Comparison of ENCODE assay signal across 15 mouse cellular contexts in the genomic region with DNA sequence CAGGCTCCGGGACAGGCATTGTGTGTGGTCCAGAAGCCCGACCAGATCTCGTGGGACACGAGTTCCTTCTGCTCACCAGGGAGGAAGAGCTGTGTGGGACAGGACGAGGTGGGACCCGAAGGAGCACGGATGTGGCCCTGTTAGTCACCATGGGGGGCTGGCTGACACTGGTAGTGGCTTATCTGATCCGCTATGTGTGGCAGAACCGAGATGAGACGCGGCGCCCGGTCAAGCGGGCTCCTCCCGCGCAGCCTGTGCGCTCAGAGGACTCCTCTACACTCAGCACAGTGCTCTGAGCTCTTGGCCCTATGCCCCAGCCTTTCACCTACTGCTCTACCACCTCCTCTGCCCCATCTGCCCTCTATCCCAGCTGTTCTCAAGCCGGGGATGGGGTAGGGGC. TPM values are rescaled to one million over a fixed set of nuclear protein-coding genes. Genes with fewer than 3 reads are reported as not detected.
A peak's percentile ranks its signal among the peaks of the same experiment; 100 is the strongest.
DNase-seq lines count a peak whose midpoint lies in the region; ATAC-seq and TF ChIP-seq lines count a peak whose summit lies in the region.
"Had no signal": no experiment of that assay in that cellular context is flagged by ENCODE, and none has a peak within 500 bp of the region (broad histone marks: within the 10 kb centered on the region; RNA-seq: fewer than 3 reads in every experiment).

No protein-coding gene starts in this region.

- no peak overlapping the region for H3K9ac ChIP-seq in intestine, postnatal 0 days (ENCODE audit: low read depth, low read length)
- H3K9ac ChIP-seq in intestine, embryonic 15.5 days, result no peak overlapping the region
- no peak overlapping the region for H3K9ac ChIP-seq in kidney, embryonic 14.5 days (ENCODE audit: low read depth, low read length)

- no peak overlapping the region for H3K27ac ChIP-seq in intestine, postnatal 0 days (ENCODE audit: low read depth, low read length)
- H3K27ac ChIP-seq in intestine, embryonic 15.5 days, result no peak overlapping the region
- H3K27ac ChIP-seq in limb, embryonic 10.5 days, result no peak overlapping the region
- no peak overlapping the region for H3K27ac ChIP-seq in kidney, embryonic 14.5 days (ENCODE audit: low read depth, low read length)
- H3K27ac ChIP-seq: macrophage had no signal

- H3K4me1 ChIP-seq in intestine, postnatal 0 days (replicated peaks; ENCODE audit: control insufficient read depth, insufficient read depth, low read length), result no peaks in the 10 kb centered on the region; the same call in 1 of the 2 replicates
- peaks cover 11% of the 10 kb centered on the region; the same call in 1 of the 2 replicates for H3K4me1 ChIP-seq in intestine, embryonic 15.5 days (replicated peaks)
- H3K4me1 ChIP-seq in limb, embryonic 10.5 days, result peaks cover 15% of the 10 kb centered on the region
- H3K4me1 ChIP-seq in kidney, embryonic 14.5 days (ENCODE audit: control insufficient read depth, insufficient read depth, low read length), result 0 out of 2 replicates have a peak, but pooled peaks cover 10% of the 10 kb centered on the region

- no peak overlapping the region for H3K4me3 ChIP-seq in intestine, postnatal 0 days (ENCODE audit: low read depth, low read length)
- H3K4me3 ChIP-seq in intestine, embryonic 15.5 days (replicated peaks), result no peak overlapping the region
- 0 out of 2 replicates have a peak overlapping the region, but pooled peaks have one; percentile 5 for H3K4me3 ChIP-seq in limb, embryonic 10.5 days
- H3K4me3 ChIP-seq in kidney, embryonic 14.5 days (ENCODE audit: low read length), result no peak overlapping the region

- WGBS in intestine, postnatal 0 days, result 40% methylated on average over 18 of the region's 18 CpGs
- 35% methylated on average over 18 of the region's 18 CpGs for WGBS in intestine, embryonic 15.5 days
- 41% methylated on average over 18 of the region's 18 CpGs for WGBS in limb, embryonic 10.5 days
- WGBS in kidney, embryonic 14.5 days, result 30% methylated on average over 18 of the region's 18 CpGs

- ATAC-seq in intestine, postnatal 0 days, result no peak
- no peak for ATAC-seq in intestine, embryonic 15.5 days
- ATAC-seq in kidney, embryonic 14.5 days (ENCODE audit: low FRiP score, low TSS enrichment), result no peak

- peaks cover 11% of the 10 kb centered on the region; the same call in 1 of the 2 replicates for H3K27me3 ChIP-seq in intestine, postnatal 0 days (replicated peaks; ENCODE audit: control insufficient read depth, insufficient read depth, low read length)
- peaks cover 12% of the 10 kb centered on the region for H3K27me3 ChIP-seq in intestine, embryonic 15.5 days (replicated peaks)
- H3K27me3 ChIP-seq in limb, embryonic 10.5 days (ENCODE audit: low read depth, poor library complexity, severe bottlenecking), result peaks cover 52% of the 10 kb centered on the region
- peaks cover 20% of the 10 kb centered on the region for H3K27me3 ChIP-seq in kidney, embryonic 14.5 days (ENCODE audit: control insufficient read depth, insufficient read depth, low read length)

- no peaks in the 10 kb centered on the region for H3K9me3 ChIP-seq in intestine, postnatal 0 days (ENCODE audit: control insufficient read depth)
- H3K9me3 ChIP-seq in intestine, embryonic 15.5 days, result no peaks in the 10 kb centered on the region
- no peaks in the 10 kb centered on the region for H3K9me3 ChIP-seq in limb, embryonic 10.5 days (replicated peaks)
- no peaks in the 10 kb centered on the region for H3K9me3 ChIP-seq in kidney, embryonic 14.5 days (ENCODE audit: control insufficient read depth, low read length)

- no peaks in the 10 kb centered on the region for H3K36me3 ChIP-seq in intestine, postnatal 0 days (ENCODE audit: control insufficient read depth, insufficient read depth)
- H3K36me3 ChIP-seq in intestine, embryonic 15.5 days, result no peaks in the 10 kb centered on the region
- no peaks in the 10 kb centered on the region for H3K36me3 ChIP-seq in limb, embryonic 10.5 days
- H3K36me3 ChIP-seq in kidney, embryonic 14.5 days (ENCODE audit: control insufficient read depth, insufficient read depth, low read length), result no peaks in the 10 kb centered on the region

- DNase-seq in heart, adult 11 months, result peak; percentile 91
- DNase-seq in heart, adult 8-10 months (ENCODE audit: low spot score), result no peak
- DNase-seq in ZHBTc4 (ENCODE audit: low read depth, low spot score), result peak; percentile 44
- no peak for DNase-seq in limb, embryonic 10.5 days (ENCODE audit: low spot score)
- no peak for DNase-seq in adrenal gland, postnatal 14 days
- DNase-seq: embryo, embryonic 11 days; kidney, postnatal 25 days; thymus, postnatal 4 days had no signal

- no peak for TF ChIP-seq CTCF in intestine, postnatal 0 days (IDR thresholded peaks at IDR 0.05; ENCODE audit: low read depth)

- H3K4me2 ChIP-seq in intestine, postnatal 0 days (replicated peaks; ENCODE audit: low read depth), result 0 out of 2 replicates have a peak overlapping the region, but pooled peaks have one; percentile 9
- H3K4me2 ChIP-seq in intestine, embryonic 15.5 days (replicated peaks), result no peak overlapping the region
- H3K4me2 ChIP-seq in kidney, embryonic 14.5 days (replicated peaks; ENCODE audit: low read depth, low read length), result no peak overlapping the region
- H3K4me2 ChIP-seq: liver, embryonic 11.5 days had no signal

RNA-seq across cellular contexts. Expression of gene Lrrc3c, which starts 1.2 kb away (rescaled TPM):
- total RNA-seq in heart, adult 8-10 months (2022), result not detected
- not detected in 2 replicates for polyA plus RNA-seq in intestine, postnatal 0 days (2015; fragmentation: Nextera tagmentation; extraction: Ambion mirVana)
- polyA plus RNA-seq in intestine, embryonic 15.5 days (2015; fragmentation: Nextera tagmentation; extraction: Ambion mirVana), result not detected in 2 replicates
- not detected in 2 replicates for polyA plus RNA-seq in limb, embryonic 10.5 days (2016; fragmentation: Nextera tagmentation; extraction: Ambion mirVana)
- not detected in 2 replicates for total RNA-seq in adrenal gland, postnatal 14 days (2021)
- not detected in 2 replicates for polyA plus RNA-seq in kidney, embryonic 14.5 days (2014; fragmentation: Nextera tagmentation; extraction: Ambion mirVana)
- polyA plus RNA-seq: brain, embryonic 14.5 days; gonadal fat pad, adult 2 months; liver, embryonic 11.5 days; macrophage had no signal

RNA-seq across cellular contexts. Expression of gene Ormdl3, which starts 12.1 kb away (rescaled TPM):
- 10 to 100 TPM; 39.7 to 46.4 (median 43.1) TPM for total RNA-seq in heart, adult 8-10 months (2022)
- polyA plus RNA-seq in intestine, postnatal 0 days (2015; fragmentation: Nextera tagmentation; extraction: Ambion mirVana), result 139 and 150 TPM in 2 replicates
- 50.5 and 55.2 TPM in 2 replicates for polyA plus RNA-seq in intestine, embryonic 15.5 days (2015; fragmentation: Nextera tagmentation; extraction: Ambion mirVana)
- 46.9 and 55.0 TPM in 2 replicates for polyA plus RNA-seq in limb, embryonic 10.5 days (2016; fragmentation: Nextera tagmentation; extraction: Ambion mirVana)
- 141 and 150 TPM in 2 replicates for total RNA-seq in adrenal gland, postnatal 14 days (2021)
- polyA plus RNA-seq in kidney, embryonic 14.5 days (2014; fragmentation: Nextera tagmentation; extraction: Ambion mirVana), result 7.1 and 26.6 TPM in 2 replicates

RNA-seq across cellular contexts. Expression of gene Gm12355, which starts 26.2 kb away (rescaled TPM):
- total RNA-seq in heart, adult 8-10 months (2022), result 10 to 100 TPM in 1 of 4 experiments, 1 to 10 TPM in 3; 4.8 to 12.3 (median 7.9) TPM
- polyA plus RNA-seq in intestine, postnatal 0 days (2015; fragmentation: Nextera tagmentation; extraction: Ambion mirVana), result 0.56 and 0.58 TPM in 2 replicates
- 0.99 and 1.0 TPM in 2 replicates for polyA plus RNA-seq in intestine, embryonic 15.5 days (2015; fragmentation: Nextera tagmentation; extraction: Ambion mirVana)
- 1.3 and 1.8 TPM in 2 replicates for polyA plus RNA-seq in limb, embryonic 10.5 days (2016; fragmentation: Nextera tagmentation; extraction: Ambion mirVana)
- total RNA-seq in adrenal gland, postnatal 14 days (2021), result 15.0 and 17.2 TPM in 2 replicates
- polyA plus RNA-seq in kidney, embryonic 14.5 days (2014; fragmentation: Nextera tagmentation; extraction: Ambion mirVana), result 0.60 and 1.2 TPM in 2 replicates
- polyA plus RNA-seq: gonadal fat pad, adult 2 months; macrophage had no signal

RNA-seq across cellular contexts. Expression of gene Gsdma3, which starts 26.9 kb away (rescaled TPM):
- total RNA-seq in heart, adult 8-10 months (2022), result 1 to 10 TPM; 1.6 to 3.4 (median 2.8) TPM
- not detected in 2 replicates for polyA plus RNA-seq in intestine, postnatal 0 days (2015; fragmentation: Nextera tagmentation; extraction: Ambion mirVana)
- polyA plus RNA-seq in intestine, embryonic 15.5 days (2015; fragmentation: Nextera tagmentation; extraction: Ambion mirVana), result not detected in 2 replicates
- not detected in 2 replicates for polyA plus RNA-seq in limb, embryonic 10.5 days (2016; fragmentation: Nextera tagmentation; extraction: Ambion mirVana)
- 25.4 and 31.6 TPM in 2 replicates for total RNA-seq in adrenal gland, postnatal 14 days (2021)
- polyA plus RNA-seq in kidney, embryonic 14.5 days (2014; fragmentation: Nextera tagmentation; extraction: Ambion mirVana), result not detected in 2 replicates
- polyA plus RNA-seq: brain, embryonic 14.5 days; gonadal fat pad, adult 2 months; liver, embryonic 11.5 days; macrophage had no signal

RNA-seq across cellular contexts. Expression of gene Gsdma2, which starts 47.3 kb away (rescaled TPM):
- total RNA-seq in heart, adult 8-10 months (2022), result under 1 TPM in 1 of 4 experiments, not detected in 3; 0.25 TPM
- 0.14 and 0.16 TPM in 2 replicates for polyA plus RNA-seq in intestine, postnatal 0 days (2015; fragmentation: Nextera tagmentation; extraction: Ambion mirVana)
- 0.20 and 0.21 TPM in 2 replicates for polyA plus RNA-seq in intestine, embryonic 15.5 days (2015; fragmentation: Nextera tagmentation; extraction: Ambion mirVana)
- not detected in 2 replicates for polyA plus RNA-seq in limb, embryonic 10.5 days (2016; fragmentation: Nextera tagmentation; extraction: Ambion mirVana)
- total RNA-seq in adrenal gland, postnatal 14 days (2021), result 1.0 and 2.0 TPM in 2 replicates
- not detected in 2 replicates for polyA plus RNA-seq in kidney, embryonic 14.5 days (2014; fragmentation: Nextera tagmentation; extraction: Ambion mirVana)
- polyA plus RNA-seq: brain, embryonic 14.5 days; gonadal fat pad, adult 2 months; liver, embryonic 11.5 days; macrophage had no signal

Comparison
In these comparisons a context has a peak if more than half of its experiments do, and no peak if none do; other contexts are left out.
1. DNase-seq: peak in heart, adult 11 months (single experiment) and ZHBTc4 (single experiment); none in heart, adult 8-10 months (single experiment), limb, embryonic 10.5 days (single experiment) and adrenal gland, postnatal 14 days (single experiment).